27 mouse cellular contexts compared by ENCODE assay signal in the genomic region with DNA sequence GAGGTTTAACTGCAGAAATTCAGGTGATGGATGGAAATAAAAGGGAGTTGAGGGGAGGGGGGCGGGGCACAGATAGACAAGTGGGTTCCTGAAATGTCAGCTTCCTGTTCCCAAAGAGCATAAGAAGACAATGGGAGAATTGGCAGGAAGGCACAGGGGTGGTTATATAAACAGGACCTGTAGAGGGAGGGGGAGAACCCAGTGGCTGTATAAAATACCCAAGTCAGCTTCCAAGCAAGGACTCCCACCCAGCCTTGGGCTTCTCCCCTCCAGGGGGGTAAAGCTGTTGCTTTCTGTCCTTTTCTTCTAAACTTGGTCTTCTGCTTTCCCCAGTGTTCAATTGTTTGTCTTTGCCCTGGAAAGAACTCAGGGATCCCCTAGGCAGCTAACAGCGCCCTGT. TPM values are rescaled to one million over a fixed set of nuclear protein-coding genes. Genes with fewer than 3 reads are reported as not detected.
"Had no signal": no experiment of that assay in that cellular context is flagged by ENCODE, and none has a peak within 500 bp of the region (broad histone marks: within the 10 kb centered on the region; RNA-seq: fewer than 3 reads in every experiment).

No protein-coding gene starts in this region.

- ATAC-seq: forebrain, embryonic 15.5 days; forebrain, postnatal 0 days; inflammation-experienced regulatory T-cells, adult 6 months; intestine, embryonic 15.5 days; intestine, postnatal 0 days had no signal

- H3K27ac ChIP-seq: forebrain, embryonic 15.5 days; heart, adult 2 months; hindbrain, embryonic 12.5 days; hindbrain, embryonic 14.5 days; intestine, embryonic 15.5 days; left cerebral cortex, adult 2 months; limb, embryonic 13.5 days; limb, embryonic 15.5 days had no signal

- H3K4me1 ChIP-seq: forebrain, embryonic 15.5 days; hindbrain, embryonic 12.5 days; intestine, embryonic 15.5 days; limb, embryonic 13.5 days; limb, embryonic 15.5 days had no signal

- H3K36me3 ChIP-seq: forebrain, embryonic 15.5 days; heart, embryonic 12.5 days; hindbrain, embryonic 10.5 days; hindbrain, embryonic 12.5 days; intestine, embryonic 15.5 days; limb, embryonic 13.5 days; limb, embryonic 15.5 days had no signal

- H3K4me3 ChIP-seq: forebrain, embryonic 15.5 days; heart, adult 2 months; heart, embryonic 12.5 days; hindbrain, embryonic 10.5 days; hindbrain, embryonic 12.5 days; intestine, embryonic 15.5 days; left cerebral cortex, adult 2 months; limb, embryonic 13.5 days; limb, embryonic 15.5 days had no signal

- H3K27me3 ChIP-seq: forebrain, embryonic 15.5 days; heart, embryonic 12.5 days; hindbrain, embryonic 12.5 days; intestine, embryonic 15.5 days; limb, embryonic 13.5 days; limb, embryonic 15.5 days had no signal

- H3K9me3 ChIP-seq: forebrain, embryonic 15.5 days; heart, embryonic 12.5 days; hindbrain, embryonic 10.5 days; hindbrain, embryonic 12.5 days; intestine, embryonic 15.5 days; limb, embryonic 13.5 days; limb, embryonic 15.5 days had no signal

- H3K9ac ChIP-seq: forebrain, embryonic 15.5 days; forebrain, postnatal 0 days; heart, embryonic 12.5 days; hindbrain, embryonic 12.5 days; hindbrain, embryonic 14.5 days; intestine, embryonic 15.5 days; limb, embryonic 13.5 days; limb, embryonic 15.5 days had no signal

- DNase-seq: forebrain, postnatal 0 days; gastrocnemius, postnatal 10 days; gastrocnemius, postnatal 25 days; heart, adult 2 months; heart, postnatal 10 days; heart, postnatal 4 days; kidney, adult 18-20 months; kidney, adult 8-10 months; kidney, postnatal 10 days; kidney, postnatal 25 days; layer of hippocampus, adult 9-11 months; left cerebral cortex, postnatal 4 days had no signal

- H3K4me2 ChIP-seq: forebrain, embryonic 15.5 days; heart, embryonic 12.5 days; hindbrain, embryonic 12.5 days; hindbrain, embryonic 14.5 days; intestine, embryonic 15.5 days; limb, embryonic 13.5 days; limb, embryonic 15.5 days had no signal

RNA-seq across cellular contexts. Expression of a gene that starts 55.5 kb away (rescaled TPM):
- total RNA-seq: gastrocnemius, adult 18-20 months; granulocyte monocyte progenitor cell, adult 5-6 weeks; left cerebral cortex, postnatal 10 days had no signal
- polyA plus RNA-seq: inflammation-experienced regulatory T-cells, adult 6 months; large intestine, adult 2 months had no signal
